Mouse (Mus musculus) embryo, embryonic 11 days (tissue): ENCODE measurements around the gene Gm9945.
A peak's percentile ranks its signal among the peaks of the same experiment; 100 is the strongest.

ENCODE experiments used
- DNase-seq: peaks from one replicate; pipeline ENCODE4 v3.0.0-alpha.2; 2015

The Gm9945 gene

GRCm38 (mm10) chr11:53479783-53480301 lies at the start of gene Gm9945, which contains the start of gene Sowaha:
Gene Gm9945 (plus strand): TSS chr11:53480166.
Gene Sowaha (minus strand): TSS chr11:53480274.
- peak; percentile 50 for DNase-seq

DNA sequence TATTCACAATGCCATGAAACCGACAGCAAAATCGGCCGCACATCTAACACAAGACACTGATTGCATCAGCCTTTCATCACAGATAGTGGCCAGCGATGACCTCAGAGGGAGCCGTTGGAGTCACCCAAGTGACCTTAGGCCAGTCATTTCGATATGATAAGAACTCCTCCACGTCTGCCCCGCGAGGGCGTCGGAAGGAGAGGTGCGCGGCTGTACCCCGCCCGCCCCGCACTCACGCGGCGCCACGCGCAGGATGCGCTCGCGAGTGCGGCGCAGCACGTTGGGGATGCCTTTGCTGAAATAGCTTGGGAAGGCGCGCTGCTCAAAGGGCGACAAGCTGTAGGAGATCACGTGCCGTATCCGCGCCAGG lies 49.7 kb upstream of the Gm9945 start:
- DNase-seq = no peak

GRCm38 (mm10) chr11:53430670-53431346 lies 49.2 kb upstream of the Gm9945 start, which contains the start of the genes Uqcrq and Gdf9:
Gene Uqcrq (minus strand): TSS chr11:53430831.
Gene Gdf9 (plus strand): TSS chr11:53431023.
- peak; percentile 100 for DNase-seq

GRCm38 (mm10) chr11:53431347-53432056 lies 48.5 kb upstream of the Gm9945 start:
- DNase-seq = no peak

- DNase-seq = no peak
Measured at GRCm38 (mm10) chr11:53433057-53433456, 46.9 kb upstream of the Gm9945 start.

- DNase-seq = no peak
Measured at GRCm38 (mm10) chr11:53435504-53435903, 44.5 kb upstream of the Gm9945 start.

DNA sequence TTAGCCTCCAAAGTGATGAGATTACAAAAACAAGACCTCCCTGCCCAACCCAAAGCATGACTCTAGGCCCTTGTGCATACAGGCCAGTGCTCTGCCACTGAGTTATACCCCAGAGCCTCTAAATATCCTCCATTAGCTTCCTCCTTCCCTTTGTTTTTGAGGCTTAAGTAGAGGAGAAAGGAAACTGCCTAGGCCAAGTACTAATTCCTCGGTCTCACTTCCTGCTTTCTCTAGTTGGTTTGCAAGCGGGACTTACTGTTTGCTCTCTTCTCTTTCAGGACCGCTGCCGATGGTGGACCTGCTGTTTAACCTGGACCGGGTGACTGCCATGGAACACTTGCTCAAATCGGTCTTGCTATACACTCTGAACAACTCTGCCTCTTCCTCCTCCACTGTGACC lies 43.6 kb upstream of the Gm9945 start:
- no peak for DNase-seq

- peak; percentile 30 for DNase-seq
Measured at GRCm38 (mm10) chr11:53441921-53442320, 38.0 kb upstream of the Gm9945 start.

DNA sequence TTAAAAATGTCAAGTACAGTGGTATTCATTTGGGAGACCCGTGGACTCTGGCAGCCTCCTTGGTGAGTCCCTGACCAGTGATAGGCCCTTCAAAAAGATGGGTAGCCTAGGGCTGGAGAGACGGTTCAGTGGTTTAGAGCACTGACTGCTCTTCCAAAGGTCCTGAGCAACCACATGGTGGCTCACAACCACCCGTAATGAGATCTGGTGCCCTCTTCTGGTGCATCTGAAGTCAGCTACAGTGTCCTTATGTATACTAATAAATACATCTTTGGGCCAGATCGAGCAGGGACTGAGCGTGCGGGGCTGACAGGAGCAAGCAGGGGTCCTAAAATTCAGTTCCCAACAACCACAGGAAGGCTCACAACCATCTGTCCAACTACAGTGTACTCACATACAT lies 36.1 kb upstream of the Gm9945 start:
- DNase-seq = no peak

- no peak for DNase-seq
Measured at GRCm38 (mm10) chr11:53445562-53445961, 34.4 kb upstream of the Gm9945 start.

GRCm38 (mm10) chr11:53446183-53446582 lies 33.8 kb upstream of the Gm9945 start:
- no peak for DNase-seq

DNA sequence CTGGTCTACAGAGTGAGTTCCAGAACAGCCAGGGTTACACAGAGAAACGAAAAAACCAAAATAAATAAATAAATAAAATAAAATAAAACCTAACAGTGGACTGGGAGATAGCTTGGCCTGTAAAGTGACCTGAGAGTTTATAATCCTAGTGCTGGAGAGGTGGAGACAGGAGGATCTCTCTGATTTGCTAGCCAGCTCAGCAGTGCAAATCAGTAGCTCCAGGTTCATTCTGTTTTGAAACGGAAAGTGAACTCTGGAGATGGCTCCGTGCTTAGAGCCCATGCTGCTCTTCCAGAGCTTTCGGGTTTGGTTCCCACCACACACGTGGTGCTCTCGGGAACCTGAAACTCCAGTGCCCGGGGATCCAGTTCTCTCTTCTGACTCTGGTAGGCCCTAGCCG lies 32.0 kb upstream of the Gm9945 start:
- no peak for DNase-seq

DNA sequence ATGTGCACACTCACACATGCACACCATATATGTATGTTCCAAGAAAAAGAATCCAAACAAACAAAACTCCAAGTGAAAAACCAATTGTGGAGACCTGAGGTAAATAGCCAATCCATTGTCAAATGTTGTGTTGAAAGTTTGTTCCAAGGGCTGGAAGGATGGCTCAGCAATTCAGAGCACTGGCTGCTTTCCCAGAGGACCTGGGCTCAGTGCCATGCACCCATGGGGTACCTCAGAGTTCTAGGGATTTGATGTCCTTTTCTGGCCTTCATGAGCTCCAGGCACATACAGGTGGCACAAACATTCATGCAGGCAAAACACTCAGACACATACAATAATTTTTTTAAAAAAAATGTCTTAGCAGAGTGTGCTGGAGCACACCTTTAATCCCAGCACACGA lies 31.4 kb upstream of the Gm9945 start:
- no peak for DNase-seq

DNA sequence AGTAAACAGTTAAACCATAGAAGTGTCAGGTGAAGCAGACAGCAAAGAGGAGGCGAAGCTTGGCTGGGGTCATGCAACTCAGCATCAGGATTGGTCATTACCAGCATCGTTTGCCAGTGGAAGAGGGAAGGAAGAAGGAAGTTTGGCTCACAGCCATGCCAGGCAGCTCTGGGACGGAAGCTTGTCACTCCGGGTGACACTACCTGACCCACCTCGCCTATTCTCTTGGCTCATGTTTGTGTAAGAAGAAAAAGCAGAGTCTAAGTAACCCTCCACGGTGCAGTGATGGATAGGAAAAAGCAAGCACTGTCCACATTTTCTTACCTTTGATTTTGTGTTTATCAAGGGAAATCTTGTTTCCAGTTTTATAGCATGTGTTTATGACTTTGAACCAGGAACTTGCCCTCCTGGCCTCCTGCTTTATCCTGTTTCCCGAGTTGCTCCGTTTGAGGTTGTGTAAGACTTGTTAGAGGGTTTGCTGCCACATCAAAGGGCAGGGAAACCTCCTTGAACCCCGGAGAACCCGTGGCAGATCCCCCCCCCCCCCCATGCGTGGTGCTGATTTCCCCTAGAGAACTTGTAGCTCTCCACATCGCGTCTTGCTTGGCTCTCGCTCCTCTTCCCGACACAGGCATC lies 29.8 kb upstream of the Gm9945 start:
- no peak for DNase-seq

DNA sequence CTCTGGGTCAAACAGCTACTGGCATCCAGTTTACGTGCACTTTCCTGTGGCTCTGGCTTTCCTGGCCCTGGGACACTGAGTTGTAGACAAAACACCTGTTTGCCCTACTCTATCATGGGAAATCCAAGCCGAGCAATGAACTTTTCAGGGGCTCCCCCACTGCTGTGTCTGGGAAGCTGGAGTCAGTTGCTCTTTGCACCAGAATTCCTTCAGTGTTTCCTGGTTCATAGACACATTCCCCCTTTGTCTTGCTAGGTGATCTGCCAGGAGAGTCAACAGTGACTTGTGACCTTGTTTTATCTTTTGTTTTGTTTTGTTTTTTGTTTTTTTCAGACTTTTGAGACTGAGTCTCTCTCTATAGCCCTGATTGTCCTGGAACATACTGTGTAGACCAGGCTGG lies 28.6 kb upstream of the Gm9945 start:
- no peak for DNase-seq

DNA sequence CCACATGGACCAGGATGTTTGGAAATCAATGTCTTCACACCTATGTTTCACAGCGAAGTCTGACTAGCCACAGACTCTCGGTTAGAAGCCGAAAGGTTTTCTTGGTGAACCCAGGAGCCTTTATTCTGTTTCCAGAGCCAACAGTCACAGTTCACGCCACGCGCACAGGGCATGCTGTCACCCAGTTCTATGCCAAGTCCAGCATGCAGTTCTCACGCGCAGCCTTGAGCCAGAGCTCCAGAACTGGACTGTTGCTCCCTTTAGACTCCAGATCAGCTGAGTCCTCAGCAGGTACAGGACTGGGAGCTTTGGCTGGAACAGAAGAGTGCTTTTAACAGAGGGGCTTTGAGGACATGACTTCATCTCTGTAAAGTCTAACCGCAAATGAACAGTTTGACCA lies 27.6 kb upstream of the Gm9945 start:
- no peak for DNase-seq

GRCm38 (mm10) chr11:53453031-53453430 lies 26.9 kb upstream of the Gm9945 start:
- DNase-seq = no peak

GRCm38 (mm10) chr11:53456474-53457371 lies 23.2 kb upstream of the Gm9945 start, which contains the start of the genes Gm10447 and Shroom1:
Gene Gm10447 (minus strand): TSS chr11:53457110.
Gene Shroom1 (plus strand): TSS chr11:53457205.
- DNase-seq = peak; percentile 82

- peak; percentile 44 for DNase-seq
Measured at GRCm38 (mm10) chr11:53457372-53457954, 22.5 kb upstream of the Gm9945 start.

GRCm38 (mm10) chr11:53458996-53459395 lies 21.0 kb upstream of the Gm9945 start:
- DNase-seq = no peak

- DNase-seq = no peak
Measured at GRCm38 (mm10) chr11:53460192-53460591, 19.8 kb upstream of the Gm9945 start.

- DNase-seq = no peak
Measured at GRCm38 (mm10) chr11:53461727-53462126, 18.2 kb upstream of the Gm9945 start.
